Mouse (Mus musculus): ENCODE data around the gene Plekhh2.

DNA sequence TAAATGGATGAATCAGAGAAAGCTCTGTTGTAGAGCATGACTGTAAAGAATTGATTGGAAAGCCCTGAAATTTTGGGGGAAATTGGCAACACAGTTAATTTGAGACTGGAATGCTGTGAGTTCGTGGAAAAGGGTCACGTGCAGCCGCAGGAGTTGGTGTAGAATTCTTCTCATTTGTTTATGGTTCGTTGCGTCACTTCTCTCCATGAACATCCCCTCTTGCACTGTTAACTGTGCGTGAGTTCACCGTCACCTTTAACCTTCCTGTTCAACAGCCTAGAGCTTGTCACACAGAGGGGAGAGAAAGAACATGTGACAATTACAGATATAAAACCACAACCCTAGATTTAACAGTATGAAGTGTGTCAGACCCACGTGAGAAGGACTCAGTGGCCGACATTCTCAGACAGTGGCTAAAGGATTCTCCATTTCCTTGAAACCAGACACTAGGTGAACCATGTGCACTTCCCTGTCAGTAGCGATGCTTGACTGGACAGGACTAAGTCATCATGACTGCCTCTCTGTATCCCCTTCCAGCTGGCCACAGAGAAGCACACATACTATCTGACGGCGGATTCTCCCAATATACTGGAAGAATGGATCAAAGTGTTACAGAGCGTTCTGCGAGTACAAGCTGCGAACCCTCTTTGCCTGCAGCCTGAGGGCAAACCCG is 65.1 kb downstream of the Plekhh2 start:
- TF ChIP-seq CTCF (IDR thresholded peaks at IDR 0.05; ENCODE audit: low read depth, low read length), result no peak
- no peak for TF ChIP-seq POLR2A (IDR thresholded peaks at IDR 0.05; ENCODE audit: borderline replicate concordance, low read depth, low read length)

All from bone marrow macrophage, adult 2 months (primary cell).